Mouse (Mus musculus) small intestine, adult 2 months (tissue): ENCODE results near the gene Nrp1.

Source experiments
- CTCF ChIP-seq: fragments of 200-500 bp; IDR thresholded peaks from 2 replicates; pipeline ENCODE4 v1.5.1; 2012; ENCODE audit warnings: low read depth, mild to moderate bottlenecking, control low read depth, inconsistent platforms, low read length, moderate library complexity, mixed read lengths; ENCODE audit not compliant: insufficient replicate concordance, insufficient read length; ENCODE audit errors: extremely low read depth
- POLR2A ChIP-seq: fragments of 200-500 bp; IDR thresholded peaks from 2 replicates; pipeline ENCODE4 v1.6.1; 2012; ENCODE audit warnings: low read depth, mild to moderate bottlenecking, control low read depth, inconsistent platforms, low read length, moderate library complexity

DNA sequence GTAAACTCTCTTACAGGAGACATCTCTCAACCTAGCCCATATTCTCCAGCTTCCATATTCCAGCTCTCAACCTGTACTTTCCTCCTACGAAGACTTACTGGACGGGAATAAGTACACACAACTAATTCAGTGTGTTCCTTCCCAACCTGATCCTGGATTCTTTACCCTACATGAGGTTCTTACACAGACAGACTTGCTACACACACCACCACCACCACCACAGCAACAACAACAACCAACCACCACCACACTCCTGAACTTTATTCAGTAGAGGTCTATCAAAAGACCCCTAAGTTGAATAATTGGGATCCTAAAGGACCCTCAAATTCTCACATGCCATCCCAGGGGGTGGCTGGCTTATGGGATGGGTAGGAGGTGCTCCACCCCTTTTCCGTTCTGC, 135.4 kb downstream of the Nrp1 start:
- no peak for TF ChIP-seq CTCF
- TF ChIP-seq POLR2A: no peak
